Mouse (Mus musculus) adrenal gland, postnatal 4 days (tissue): Measurements from ENCODE around the gene Col20a1. TPM values are rescaled to one million over a fixed set of nuclear protein-coding genes. Genes with fewer than 3 reads are reported as not detected.

ENCODE experiments used
- DNase-seq, 2 experiments: peaks; one replicate each; pipeline ENCODE4 v3.0.0; 2021 to 2022; ENCODE audit warnings: low spot score in 2 of 2, mixed read lengths in 2 of 2
- total RNA-seq, 2 experiments: library from RNA; stranded (reverse); gene quantifications; 2 replicates each; pipeline ENCODE4 v1.2.3; 2021

Col20a1 gene
- total RNA-seq, 2 experiments from 2014 or later = 5.6 to 6.3 TPM

DNA sequence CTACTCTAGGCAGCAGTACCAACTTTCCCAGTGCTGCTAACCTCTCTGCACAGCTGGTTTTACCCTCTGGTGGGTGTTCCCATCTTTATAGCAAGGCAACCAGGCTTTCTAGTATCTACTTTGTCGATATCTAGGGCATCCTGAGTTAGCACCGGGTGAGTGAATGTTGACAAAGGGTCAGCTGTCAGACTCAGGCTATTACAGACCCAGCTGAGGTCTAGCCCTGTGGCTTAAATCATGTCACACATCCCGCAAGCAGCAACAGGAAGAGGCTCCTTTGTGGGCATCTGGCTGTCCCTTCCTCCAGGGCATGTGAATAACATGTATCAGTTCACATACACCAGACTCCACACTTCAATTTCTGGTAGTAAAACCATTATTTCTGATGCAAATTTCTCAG is 71.9 kb downstream of the Col20a1 start:
- no peak for DNase-seq

DNA sequence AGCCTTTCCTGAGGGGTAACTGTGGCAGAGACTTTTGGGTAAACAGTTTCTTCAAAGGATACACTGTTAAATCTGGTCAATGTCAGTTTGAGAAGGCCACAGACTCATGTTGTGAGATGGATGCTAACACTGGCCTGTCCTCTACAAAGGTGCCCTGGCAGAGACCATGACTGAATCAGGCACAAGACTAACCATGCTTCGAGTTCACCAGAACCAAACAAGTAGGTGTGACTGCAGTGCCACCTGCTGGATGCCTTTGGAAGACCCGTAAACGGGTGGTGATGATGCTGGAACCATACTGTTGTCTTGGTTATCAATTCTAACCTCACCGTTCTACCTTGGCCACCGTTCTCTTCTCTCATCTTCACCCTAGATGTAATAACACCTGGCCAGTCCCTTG is 73.8 kb downstream of the Col20a1 start:
- DNase-seq = peak; percentile 55 to 65

DNA sequence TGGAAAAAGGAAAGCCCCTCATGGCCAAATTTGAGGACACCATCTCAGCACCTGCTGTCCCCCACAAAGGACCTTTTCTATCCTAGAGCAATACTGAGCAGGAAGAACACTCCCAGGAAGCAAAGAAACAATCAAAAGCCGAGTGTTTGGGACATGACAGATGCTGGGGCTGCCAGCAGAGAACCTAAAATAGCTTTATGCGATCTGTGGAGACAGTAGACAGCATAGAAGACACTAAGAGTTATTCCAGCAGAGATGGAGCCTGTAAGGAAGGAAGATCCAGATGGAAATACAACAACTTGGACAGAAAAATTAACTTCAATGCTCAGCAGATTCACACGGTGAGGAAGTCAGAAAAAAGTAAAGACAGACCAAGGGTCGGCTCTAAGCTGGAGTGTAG is 79.5 kb downstream of the Col20a1 start:
- DNase-seq = no peak

Other genes starting within 250 kb of the Col20a1 start
- gene Bhlhe23, start 209.6 kb upstream of the Col20a1 start, total RNA-seq = not detected
- gene Ythdf1, start 65.6 kb upstream of the Col20a1 start, total RNA-seq = 10 to 100 TPM; 58.7 to 64.4 TPM
- gene Birc7, start 57.5 kb upstream of the Col20a1 start, total RNA-seq = not detected
- 10 to 100 TPM in 1 of 2 experiments, 1 to 10 TPM in 1; 8.8 to 12.6 TPM for gene Nkain4, start 31.8 kb upstream of the Col20a1 start, total RNA-seq
- 10 to 100 TPM; 87.0 to 93.3 TPM for gene Arfgap1, start 19.3 kb upstream of the Col20a1 start, total RNA-seq
- 10 to 100 TPM; 11.1 to 13.6 TPM for gene Chrna4, start 57.0 kb downstream of the Col20a1 start, total RNA-seq
- 10 to 100 TPM; 12.8 to 13.5 TPM for gene Kcnq2, start 148.8 kb downstream of the Col20a1 start, total RNA-seq
- gene Eef1a2, start 170.5 kb downstream of the Col20a1 start, total RNA-seq = 10 to 100 TPM; 76.3 to 76.6 TPM
- 10 to 100 TPM; 91.2 to 93.3 TPM for gene Ppdpf, start 200.7 kb downstream of the Col20a1 start, total RNA-seq
- not detected for gene Ptk6, start 216.3 kb downstream of the Col20a1 start, total RNA-seq
- under 1 TPM; 0.20 to 0.85 TPM for gene Srms, start 226.7 kb downstream of the Col20a1 start, total RNA-seq
- under 1 TPM; 0.25 to 0.28 TPM for gene Fndc11, start 233.5 kb downstream of the Col20a1 start, total RNA-seq